Mouse (Mus musculus) C2C12 (cell line): ENCODE results near the gene Nudt1.

Experiments
- CEBPB ChIP-seq: IDR thresholded peaks from one replicate; pipeline ENCODE4 v1.6.1; 2011; ENCODE audit warnings: low read depth, mild to moderate bottlenecking, control low read depth, moderate library complexity
- CTCF ChIP-seq: IDR thresholded peaks from one replicate; pipeline ENCODE4 v1.5.1; 2011; ENCODE audit not compliant: control insufficient read depth, insufficient read depth, insufficient read length
- MAX ChIP-seq: IDR thresholded peaks from one replicate; pipeline ENCODE4 v1.6.1; 2011; ENCODE audit warnings: mild to moderate bottlenecking, control low read depth
- MYOD1 ChIP-seq: IDR thresholded peaks from one replicate; pipeline ENCODE4 v1.6.1; 2011; ENCODE audit warnings: low read depth; ENCODE audit not compliant: control insufficient read depth, insufficient read length
- USF1 ChIP-seq: IDR thresholded peaks from one replicate; pipeline ENCODE4 v1.6.1; 2011; ENCODE audit warnings: low read depth, mild to moderate bottlenecking, control low read depth, moderate library complexity

- no peak for TF ChIP-seq CTCF
- no peak for TF ChIP-seq USF1
- no peak for TF ChIP-seq MYOD1
- TF ChIP-seq CEBPB, result no peak
- no peak for TF ChIP-seq MAX
These were observed 38.6 kb downstream of the Nudt1 start for GRCm38 (mm10) chr5:140359930-140360674.
